Mouse (Mus musculus): ENCODE data around the gene Agmat.
"Not testable (repeated sequence)": the region's sequence is repeated elsewhere in the genome, so short reads cannot be mapped to it uniquely, and the experiment has no call there.

- not testable (repeated sequence) for TF ChIP-seq CTCF (IDR thresholded peaks at IDR 0.05; ENCODE audit: control insufficient read depth, insufficient read depth, insufficient read length); USF1 (IDR thresholded peaks at IDR 0.05; ENCODE audit: low read depth); MAX (IDR thresholded peaks at IDR 0.05); CEBPB (IDR thresholded peaks at IDR 0.05; ENCODE audit: low read depth); MYOD1 (IDR thresholded peaks at IDR 0.05; ENCODE audit: control insufficient read depth, insufficient read length, low read depth)
Observed at GRCm38 (mm10) chr4:141773019-141773418, 26.5 kb downstream of the Agmat start.

Measured in C2C12 (cell line).